Mouse (Mus musculus): Measurements from ENCODE around the gene Tgif1. TPM values are rescaled to one million over a fixed set of nuclear protein-coding genes. Genes with fewer than 3 reads are reported as not detected.

Gene Tgif1
- polyA plus RNA-seq, 1 experiment: 20.7 TPM

GRCm38 (mm10) chr17:70854021-70854420 lies 675 bp upstream of the Tgif1 start:
- Histone ChIP-seq H3K27ac (ENCODE audit: insufficient read depth, low read depth, low read length) (peak overlapping the region; percentile 24), H3K4me3 (ENCODE audit: insufficient read depth, low read depth, low read length) (peak overlapping the region; percentile 20), H3K27me3 (replicated peaks; ENCODE audit: control insufficient read depth, insufficient read depth, low read length) (no peaks in the 10 kb centered on the region), H3K36me3 (ENCODE audit: control insufficient read depth, insufficient read depth, low read length) (no peaks in the 10 kb centered on the region), H3K4me1 (ENCODE audit: control insufficient read depth, insufficient read depth, low read length) (peaks cover 7% of the 10 kb centered on the region; the same call in 1 of the 2 replicates)
- no peak for DNase-seq
- 42% methylated on average over 6 of the region's 6 CpGs for WGBS
- no peak for TF ChIP-seq CTCF (conservative IDR thresholded peaks at IDR 0.05; ENCODE audit: insufficient read depth, insufficient read length, low read depth, low read length)
- no peak for TF ChIP-seq POLR2A (IDR thresholded peaks at IDR 0.05; ENCODE audit: low read depth, low read length)

GRCm38 (mm10) chr17:70852686-70853386 lies 510 bp downstream of the Tgif1 start:
- H3K4me1 ChIP-seq (ENCODE audit: control insufficient read depth, insufficient read depth, low read length): peaks cover 12% of the 10 kb centered on the region
- H3K4me3 ChIP-seq (ENCODE audit: insufficient read depth, low read depth, low read length): peak overlapping the region; percentile 92
- WGBS: under 1% methylated on average over 51 of the region's 51 CpGs
- H3K36me3 ChIP-seq (ENCODE audit: control insufficient read depth, insufficient read depth, low read length): no peaks in the 10 kb centered on the region
- no peaks in the 10 kb centered on the region for H3K27me3 ChIP-seq (replicated peaks; ENCODE audit: control insufficient read depth, insufficient read depth, low read length)
- H3K27ac ChIP-seq (ENCODE audit: insufficient read depth, low read depth, low read length): peak overlapping the region; percentile 95
- TF ChIP-seq POLR2A (IDR thresholded peaks at IDR 0.05; ENCODE audit: low read depth, low read length) (no peak), CTCF (conservative IDR thresholded peaks at IDR 0.05; ENCODE audit: insufficient read depth, insufficient read length, low read depth, low read length) (no peak)
- DNase-seq: peak; percentile 94

- WGBS: under 1% methylated on average over 29 of the region's 29 CpGs
- TF ChIP-seq CTCF (conservative IDR thresholded peaks at IDR 0.05; ENCODE audit: insufficient read depth, insufficient read length, low read depth, low read length): 0 out of 2 replicates have a peak, but pooled peaks have one; percentile 8
- no peak for TF ChIP-seq POLR2A (IDR thresholded peaks at IDR 0.05; ENCODE audit: low read depth, low read length)
- H3K36me3 ChIP-seq (ENCODE audit: control insufficient read depth, insufficient read depth, low read length): no peaks in the 10 kb centered on the region
- H3K4me1 ChIP-seq (ENCODE audit: control insufficient read depth, insufficient read depth, low read length): peaks cover 12% of the 10 kb centered on the region
- H3K27me3 ChIP-seq (replicated peaks; ENCODE audit: control insufficient read depth, insufficient read depth, low read length): no peaks in the 10 kb centered on the region
- H3K4me3 ChIP-seq (ENCODE audit: insufficient read depth, low read depth, low read length): peak overlapping the region; percentile 92
- H3K27ac ChIP-seq (ENCODE audit: insufficient read depth, low read depth, low read length): peak overlapping the region; percentile 95
- peak; percentile 86 for DNase-seq
These were observed 1.2 kb downstream of the Tgif1 start for GRCm38 (mm10) chr17:70852011-70852685.

- TF ChIP-seq POLR2A (IDR thresholded peaks at IDR 0.05; ENCODE audit: low read depth, low read length) (peak; percentile 46), CTCF (conservative IDR thresholded peaks at IDR 0.05; ENCODE audit: insufficient read depth, insufficient read length, low read depth, low read length) (no peak)
- WGBS: under 1% methylated on average over 47 of the region's 54 CpGs
- Histone ChIP-seq H3K4me1 (ENCODE audit: control insufficient read depth, insufficient read depth, low read length) (peaks cover 12% of the 10 kb centered on the region), H3K27me3 (replicated peaks; ENCODE audit: control insufficient read depth, insufficient read depth, low read length) (no peaks in the 10 kb centered on the region), H3K27ac (ENCODE audit: insufficient read depth, low read depth, low read length) (peak overlapping the region; percentile 99), H3K36me3 (ENCODE audit: control insufficient read depth, insufficient read depth, low read length) (no peaks in the 10 kb centered on the region), H3K4me3 (ENCODE audit: insufficient read depth, low read depth, low read length) (peak overlapping the region; percentile 92)
- peak; percentile 94 for DNase-seq
These were observed 2.1 kb downstream of the Tgif1 start for GRCm38 (mm10) chr17:70850996-70851991.

GRCm38 (mm10) chr17:70850233-70850995 lies 2.9 kb downstream of the Tgif1 start:
- Histone ChIP-seq H3K27me3 (replicated peaks; ENCODE audit: control insufficient read depth, insufficient read depth, low read length) (no peaks in the 10 kb centered on the region), H3K27ac (ENCODE audit: insufficient read depth, low read depth, low read length) (peak overlapping the region; percentile 99), H3K4me3 (ENCODE audit: insufficient read depth, low read depth, low read length) (peak overlapping the region; percentile 92), H3K36me3 (ENCODE audit: control insufficient read depth, insufficient read depth, low read length) (no peaks in the 10 kb centered on the region), H3K4me1 (ENCODE audit: control insufficient read depth, insufficient read depth, low read length) (peaks cover 17% of the 10 kb centered on the region)
- TF ChIP-seq POLR2A (IDR thresholded peaks at IDR 0.05; ENCODE audit: low read depth, low read length) (no peak), CTCF (conservative IDR thresholded peaks at IDR 0.05; ENCODE audit: insufficient read depth, insufficient read length, low read depth, low read length) (no peak)
- under 1% methylated on average over 40 of the region's 40 CpGs for WGBS
- peak; percentile 66 for DNase-seq

Data from kidney, adult 2 months (tissue).